Mouse (Mus musculus): ENCODE measurements around the gene Nlk. TPM values are rescaled to one million over a fixed set of nuclear protein-coding genes. Genes with fewer than 3 reads are reported as not detected.

The Nlk gene
- polyA plus RNA-seq, 1 experiment from 2014 or later, result 11.6 TPM

- Histone ChIP-seq H3K9me3 (no peaks in the 10 kb centered on the region), H3K9ac (replicated peaks) (no peak overlapping the region), H3K4me1 (replicated peaks) (no peaks in the 10 kb centered on the region), H3K27ac (no peak overlapping the region), H3K27me3 (no peaks in the 10 kb centered on the region), H3K36me3 (peaks cover 68% of the 10 kb centered on the region), H3K4me3 (replicated peaks) (no peak overlapping the region), H3K4me2 (no peak overlapping the region)
- ATAC-seq (ENCODE audit: insufficient number of reproducible peaks, insufficient read depth, low FRiP score, low TSS enrichment, low read depth), result no peak
- whole genome bisulfite sequencing, result 90% methylated on average over 8 of the region's 8 CpGs
These were observed 125.7 kb downstream of the Nlk start for GRCm38 (mm10) chr11:78571441-78571840.

- peaks cover 69% of the 10 kb centered on the region for H3K36me3 ChIP-seq
- no peaks in the 10 kb centered on the region for H3K4me1 ChIP-seq (replicated peaks)
- 77% methylated on average over 3 of the region's 3 CpGs for WGBS
These were observed 127.4 kb downstream of the Nlk start for GRCm38 (mm10) chr11:78569806-78570205.

GRCm38 (mm10) chr11:78568827-78569226 is 128.3 kb downstream of the Nlk start:
- WGBS, result 84% methylated on average over 10 of the region's 10 CpGs
- Histone ChIP-seq H3K27ac (no peak overlapping the region), H3K4me1 (replicated peaks) (no peaks in the 10 kb centered on the region), H3K4me2 (no peak overlapping the region), H3K9ac (replicated peaks) (no peak overlapping the region), H3K27me3 (no peaks in the 10 kb centered on the region), H3K36me3 (peaks cover 65% of the 10 kb centered on the region), H3K9me3 (no peaks in the 10 kb centered on the region), H3K4me3 (replicated peaks) (no peak overlapping the region)
- ATAC-seq (ENCODE audit: insufficient number of reproducible peaks, insufficient read depth, low FRiP score, low TSS enrichment, low read depth), result no peak

More at GRCm38 (mm10) chr11:78569806-78570205, 127.4 kb downstream of the Nlk start:
- H3K4me3 ChIP-seq (replicated peaks), result no peak overlapping the region
- H3K27ac ChIP-seq, result no peak overlapping the region
- H3K9me3 ChIP-seq, result no peaks in the 10 kb centered on the region
- ATAC-seq (ENCODE audit: insufficient number of reproducible peaks, insufficient read depth, low FRiP score, low TSS enrichment, low read depth), result no peak
- no peaks in the 10 kb centered on the region for H3K27me3 ChIP-seq
- H3K9ac ChIP-seq (replicated peaks), result no peak overlapping the region
- H3K4me2 ChIP-seq, result no peak overlapping the region

- ATAC-seq (ENCODE audit: insufficient number of reproducible peaks, insufficient read depth, low FRiP score, low TSS enrichment, low read depth), result no peak
- WGBS, result 91% methylated on average over 6 of the region's 6 CpGs
- peaks cover 57% of the 10 kb centered on the region for H3K36me3 ChIP-seq
These were observed 129.6 kb downstream of the Nlk start for GRCm38 (mm10) chr11:78567614-78568013.

GRCm38 (mm10) chr11:78566775-78567174 is 130.4 kb downstream of the Nlk start:
- Histone ChIP-seq H3K9me3 (no peaks in the 10 kb centered on the region), H3K36me3 (peaks cover 49% of the 10 kb centered on the region), H3K27me3 (no peaks in the 10 kb centered on the region), H3K9ac (replicated peaks) (no peak overlapping the region), H3K4me1 (replicated peaks) (no peaks in the 10 kb centered on the region), H3K4me3 (replicated peaks) (no peak overlapping the region), H3K27ac (no peak overlapping the region), H3K4me2 (no peak overlapping the region)
- ATAC-seq (ENCODE audit: insufficient number of reproducible peaks, insufficient read depth, low FRiP score, low TSS enrichment, low read depth), result no peak
- 57% methylated on average over 6 of the region's 6 CpGs for WGBS

More at GRCm38 (mm10) chr11:78567614-78568013, 129.6 kb downstream of the Nlk start:
- H3K4me2 ChIP-seq, result no peak overlapping the region
- no peaks in the 10 kb centered on the region for H3K4me1 ChIP-seq (replicated peaks)
- no peak overlapping the region for H3K9ac ChIP-seq (replicated peaks)
- H3K27me3 ChIP-seq, result no peaks in the 10 kb centered on the region
- no peak overlapping the region for H3K4me3 ChIP-seq (replicated peaks)
- no peaks in the 10 kb centered on the region for H3K9me3 ChIP-seq
- no peak overlapping the region for H3K27ac ChIP-seq

- H3K4me3 ChIP-seq (replicated peaks), result no peak overlapping the region
- no peak overlapping the region for H3K9ac ChIP-seq (replicated peaks)
- H3K9me3 ChIP-seq, result no peaks in the 10 kb centered on the region
- no peak overlapping the region for H3K4me2 ChIP-seq
- WGBS, result 23% methylated on average over 4 of the region's 4 CpGs
- ATAC-seq (ENCODE audit: insufficient number of reproducible peaks, insufficient read depth, low FRiP score, low TSS enrichment, low read depth), result peak; percentile 56; the same call in 1 of the 2 replicates
- peaks cover 9% of the 10 kb centered on the region; the same call in 1 of the 2 replicates for H3K4me1 ChIP-seq (replicated peaks)
- no peaks in the 10 kb centered on the region for H3K27me3 ChIP-seq
- H3K36me3 ChIP-seq, result peaks cover 2% of the 10 kb centered on the region; the same call in 1 of the 2 replicates
- no peak overlapping the region for H3K27ac ChIP-seq
These were observed 136.7 kb downstream of the Nlk start for GRCm38 (mm10) chr11:78560447-78560846.

GRCm38 (mm10) chr11:78557241-78557640 is 139.9 kb downstream of the Nlk start:
- Histone ChIP-seq H3K9me3 (peaks cover 7% of the 10 kb centered on the region), H3K4me3 (replicated peaks) (no peak overlapping the region), H3K9ac (replicated peaks) (no peak overlapping the region), H3K27ac (no peak overlapping the region), H3K4me2 (no peak overlapping the region), H3K27me3 (no peaks in the 10 kb centered on the region), H3K4me1 (replicated peaks) (peaks cover 9% of the 10 kb centered on the region; the same call in 1 of the 2 replicates), H3K36me3 (no peaks in the 10 kb centered on the region)
- no peak for ATAC-seq (ENCODE audit: insufficient number of reproducible peaks, insufficient read depth, low FRiP score, low TSS enrichment, low read depth)
- WGBS, result 64% methylated on average over 8 of the region's 8 CpGs

GRCm38 (mm10) chr11:78556070-78556469 is 141.1 kb downstream of the Nlk start:
- H3K27ac ChIP-seq, result no peak overlapping the region
- no peak for ATAC-seq (ENCODE audit: insufficient number of reproducible peaks, insufficient read depth, low FRiP score, low TSS enrichment, low read depth)

GRCm38 (mm10) chr11:78555623-78556022 is 141.6 kb downstream of the Nlk start:
- WGBS, result 86% methylated on average over 3 of the region's 3 CpGs

More at GRCm38 (mm10) chr11:78556070-78556469, 141.1 kb downstream of the Nlk start:
- 82% methylated on average over 4 of the region's 4 CpGs for WGBS
- Histone ChIP-seq H3K36me3 (no peaks in the 10 kb centered on the region), H3K27me3 (no peaks in the 10 kb centered on the region), H3K4me3 (replicated peaks) (no peak overlapping the region), H3K9me3 (peaks cover 7% of the 10 kb centered on the region), H3K4me1 (replicated peaks) (peaks cover 10% of the 10 kb centered on the region; the same call in 1 of the 2 replicates), H3K9ac (replicated peaks) (no peak overlapping the region), H3K4me2 (no peak overlapping the region)

GRCm38 (mm10) chr11:78551059-78551398 is 146.1 kb downstream of the Nlk start:
- H3K9me3 ChIP-seq, result peaks cover 7% of the 10 kb centered on the region
- H3K4me3 ChIP-seq (replicated peaks), result peak overlapping the region; percentile 57
- peak overlapping the region; percentile 63 for H3K9ac ChIP-seq (replicated peaks)
- H3K27ac ChIP-seq, result peak overlapping the region; percentile 86
- peak; percentile 16; the same call in 1 of the 2 replicates for ATAC-seq (ENCODE audit: insufficient number of reproducible peaks, insufficient read depth, low FRiP score, low TSS enrichment, low read depth)
- 30% methylated on average over 6 of the region's 6 CpGs for WGBS
- H3K4me2 ChIP-seq, result peak overlapping the region; percentile 61
- H3K36me3 ChIP-seq, result no peaks in the 10 kb centered on the region
- H3K4me1 ChIP-seq (replicated peaks), result peaks cover 19% of the 10 kb centered on the region
- H3K27me3 ChIP-seq, result no peaks in the 10 kb centered on the region

More at GRCm38 (mm10) chr11:78555623-78556022, 141.6 kb downstream of the Nlk start:
- Histone ChIP-seq H3K9ac (replicated peaks) (no peak overlapping the region), H3K36me3 (no peaks in the 10 kb centered on the region), H3K4me3 (replicated peaks) (no peak overlapping the region), H3K27me3 (no peaks in the 10 kb centered on the region), H3K9me3 (peaks cover 7% of the 10 kb centered on the region), H3K4me1 (replicated peaks) (peaks cover 12% of the 10 kb centered on the region; the same call in 1 of the 2 replicates), H3K4me2 (no peak overlapping the region), H3K27ac (no peak overlapping the region)
- ATAC-seq (ENCODE audit: insufficient number of reproducible peaks, insufficient read depth, low FRiP score, low TSS enrichment, low read depth), result no peak

- Histone ChIP-seq H3K27me3 (no peaks in the 10 kb centered on the region), H3K4me2 (peak within 1 kb of the TSS; percentile 61), H3K9me3 (peaks cover 7% of the 10 kb centered on the region), H3K9ac (replicated peaks) (peak within 1 kb of the TSS; percentile 65), H3K27ac (peak within 1 kb of the TSS; percentile 89), H3K4me1 (replicated peaks) (peaks cover 19% of the 10 kb centered on the region), H3K4me3 (replicated peaks) (peak within 1 kb of the TSS; percentile 57), H3K36me3 (peaks cover 4% of the 10 kb centered on the region)
- peak; percentile 99 for ATAC-seq (ENCODE audit: insufficient number of reproducible peaks, insufficient read depth, low FRiP score, low TSS enrichment, low read depth)
- under 1% methylated on average over 60 of the region's 60 CpGs for WGBS
These were observed 146.8 kb downstream of the Nlk start, which contains the start of gene Tmem97 for GRCm38 (mm10) chr11:78550168-78551058. Tmem97 (minus strand) TSS chr11:78550777.

All from limb, embryonic 12.5 days (tissue).